Mouse (Mus musculus) CH12.LX (cell line): Measurements from ENCODE around the gene Dynlt1b.
"Not testable (repeated sequence)": the region's sequence is repeated elsewhere in the genome, so short reads cannot be mapped to it uniquely, and the experiment has no call there.

Experiments
- CTCF ChIP-seq, 2 experiments: IDR thresholded peaks in 1 of 2; conservative IDR thresholded peaks in 1 of 2; 2 replicates each; pipeline ENCODE4 v1.5.1; 2011 to 2012; ENCODE audit warnings: low read depth in 2 of 2, low read length in 2 of 2, improper control_type of control experiment in 1 of 2, inconsistent platforms in 1 of 2, mild to moderate bottlenecking in 1 of 2, moderate library complexity in 1 of 2
- EP300 ChIP-seq: IDR thresholded peaks from 2 replicates; pipeline ENCODE4 v1.6.1; 2011; ENCODE audit warnings: low read length, improper control_type of control experiment
- GABPA ChIP-seq: IDR thresholded peaks from 2 replicates; pipeline ENCODE4 v1.6.1; 2012; ENCODE audit warnings: low read depth, low read length, improper control_type of control experiment, inconsistent platforms; ENCODE audit not compliant: insufficient replicate concordance
- NELFE ChIP-seq: IDR thresholded peaks from 2 replicates; pipeline ENCODE4 v1.6.1; 2011; ENCODE audit warnings: low read depth, low read length, improper control_type of control experiment
- NRF1 ChIP-seq: IDR thresholded peaks from 2 replicates; pipeline ENCODE4 v1.6.1; 2014; ENCODE audit warnings: low read depth, mild to moderate bottlenecking, inconsistent platforms, low read length, improper control_type of control experiment, moderate library complexity
- POLR2A ChIP-seq: IDR thresholded peaks from 2 replicates; pipeline ENCODE4 v1.6.1; 2011; ENCODE audit warnings: low read depth, mild to moderate bottlenecking, improper control_type of control experiment, low read length
- TBP ChIP-seq: conservative IDR thresholded peaks from 2 replicates; pipeline ENCODE4 v1.6.1; 2011; ENCODE audit warnings: low read depth, low read length, improper control_type of control experiment
- USF2 ChIP-seq: conservative IDR thresholded peaks from 2 replicates; pipeline ENCODE4 v1.6.1; 2011; ENCODE audit warnings: low read depth, low read length, improper control_type of control experiment

DNA sequence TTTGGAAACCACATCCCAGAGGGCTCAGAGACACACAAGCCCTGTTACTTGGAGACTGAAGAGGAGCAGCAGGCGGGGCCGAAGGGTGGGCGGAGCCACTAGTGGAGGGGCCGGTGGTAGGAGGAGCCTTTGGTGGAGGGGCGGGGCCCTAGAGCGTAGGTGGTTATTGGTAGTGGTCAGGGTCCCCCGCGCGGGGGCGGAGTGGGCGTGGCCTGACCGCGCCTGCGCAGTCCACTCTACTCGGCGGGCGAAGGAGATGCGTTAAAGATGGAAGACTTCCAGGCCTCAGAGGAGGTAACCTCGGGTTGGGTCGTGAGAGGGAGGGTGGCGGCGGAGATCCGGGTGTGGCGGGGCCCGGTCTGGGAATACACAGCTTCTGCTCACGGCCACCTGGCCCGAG lies at the start of gene Dynlt1b:
- not testable (repeated sequence) for TF ChIP-seq CTCF (conservative IDR thresholded peaks at IDR 0.05 in 1 of 2, IDR thresholded peaks at IDR 0.05 in 1 of 2; ENCODE audit: low read depth in 2 of 2, low read length in 2 of 2); GABPA; USF2; EP300
- 0 out of 2 replicates have a peak, but pooled peaks have one; percentile 48 for TF ChIP-seq TBP
- TF ChIP-seq NELFE, result peak; percentile 71
- peak; percentile 76 for TF ChIP-seq POLR2A
- TF ChIP-seq NRF1, result peak; percentile 82
